Mouse (Mus musculus): ENCODE results near the gene Hcar2.
A peak's percentile ranks its signal among the peaks of the same experiment; 100 is the strongest.

Gene Hcar2

GRCm38 (mm10) chr5:123858798-123859197 is 6.5 kb downstream of the Hcar2 start:
- DNase-seq = no peak

- DNase-seq = no peak
Measured at GRCm38 (mm10) chr5:123854511-123854910, 10.8 kb downstream of the Hcar2 start.

- peak in 1 of 2 experiments; percentile 6 for DNase-seq
Measured at GRCm38 (mm10) chr5:123853877-123854504, 11.3 kb downstream of the Hcar2 start.

- no peak for DNase-seq
Measured at GRCm38 (mm10) chr5:123851398-123851797, 13.9 kb downstream of the Hcar2 start.

- no peak for DNase-seq
Measured at GRCm38 (mm10) chr5:123844316-123844715, 21.0 kb downstream of the Hcar2 start.

GRCm38 (mm10) chr5:123843816-123844215 is 21.5 kb downstream of the Hcar2 start:
- DNase-seq = no peak

- DNase-seq = no peak
Measured at GRCm38 (mm10) chr5:123842935-123843282, 22.4 kb downstream of the Hcar2 start.

- DNase-seq = no peak
Measured at GRCm38 (mm10) chr5:123842221-123842934, 22.9 kb downstream of the Hcar2 start.

- DNase-seq = no peak
Measured at GRCm38 (mm10) chr5:123837371-123837770, 27.9 kb downstream of the Hcar2 start.

GRCm38 (mm10) chr5:123834836-123835235 is 30.5 kb downstream of the Hcar2 start:
- peak in 1 of 2 experiments; percentile 14 for DNase-seq

- DNase-seq = no peak
Measured at GRCm38 (mm10) chr5:123832309-123832708, 33.0 kb downstream of the Hcar2 start.

- peak; percentile 36 to 40 for DNase-seq
Measured at GRCm38 (mm10) chr5:123827659-123828091, 37.6 kb downstream of the Hcar2 start.

- peak; percentile 14 to 28 for DNase-seq
Measured at GRCm38 (mm10) chr5:123822706-123823105, 42.6 kb downstream of the Hcar2 start.

GRCm38 (mm10) chr5:123821264-123821571 is 44.1 kb downstream of the Hcar2 start:
- no peak for DNase-seq

- no peak for DNase-seq
Measured at GRCm38 (mm10) chr5:123820501-123821263, 44.6 kb downstream of the Hcar2 start.

- no peak for DNase-seq
Measured at GRCm38 (mm10) chr5:123818941-123819577, 46.2 kb downstream of the Hcar2 start.

- no peak for DNase-seq
Measured at GRCm38 (mm10) chr5:123816891-123817290, 48.4 kb downstream of the Hcar2 start.

Measured in cerebellum, postnatal 10 days (tissue).